Mouse (Mus musculus) neural tube, embryonic 13.5 days (tissue): ENCODE data around the gene Tbxa2r. TPM values are rescaled to one million over a fixed set of nuclear protein-coding genes. Genes with fewer than 3 reads are reported as not detected.

Experiments
- ATAC-seq: fragments of 200-750 bp; cut with Nextera tagmentation; 2 replicates; pipeline ENCODE4 v1.8.0; 2017; ENCODE audit warnings: low read depth, mild to moderate bottlenecking, moderate TSS enrichment, moderate library complexity
- H3K27ac ChIP-seq: fragments of 300-500 bp; sonication (generic); replicated peaks from 2 replicates; pipeline ENCODE4 v1.5.1; 2015; ENCODE audit warnings: moderate library complexity, mild to moderate bottlenecking, inconsistent platforms
- H3K27me3 ChIP-seq: fragments of 300-500 bp; sonication (generic); 2 replicates; pipeline ENCODE4 v1.6.1; 2015; ENCODE audit warnings: mild to moderate bottlenecking, inconsistent platforms
- H3K36me3 ChIP-seq: fragments of 300-500 bp; sonication (generic); 2 replicates; pipeline ENCODE4 v1.6.1; 2015; ENCODE audit warnings: mild to moderate bottlenecking, inconsistent platforms
- H3K4me1 ChIP-seq: fragments of 300-500 bp; sonication (generic); replicated peaks from 2 replicates; pipeline ENCODE4 v1.6.1; 2015; ENCODE audit warnings: inconsistent platforms
- H3K4me2 ChIP-seq: fragments of 300-500 bp; sonication (generic); 2 replicates; pipeline ENCODE4 v1.6.1; 2015; ENCODE audit warnings: inconsistent platforms, mild to moderate bottlenecking, moderate library complexity
- H3K4me3 ChIP-seq: fragments of 300-500 bp; sonication (generic); 2 replicates; pipeline ENCODE4 v1.5.1; 2015; ENCODE audit warnings: mild to moderate bottlenecking, inconsistent platforms
- H3K9ac ChIP-seq: fragments of 300-500 bp; sonication (generic); 2 replicates; pipeline ENCODE4 v1.6.1; 2015; ENCODE audit warnings: moderate library complexity, mild to moderate bottlenecking, inconsistent platforms
- H3K9me3 ChIP-seq: fragments of 300-500 bp; sonication (generic); 2 replicates; pipeline ENCODE4 v1.6.1; 2016; ENCODE audit warnings: inconsistent platforms
- WGBS: fragments of 180-500 bp; shearing (Covaris S2); methylation state at CpG from one replicate; pipeline ENCODE4 v1.1.7; 2015; 5-methylcytosine and 5-hydroxymethylcytosine counted together
- polyA plus RNA-seq: library from polyadenylated mRNA; unstranded; fragments of >200 nt; fragmentation: Nextera tagmentation; extraction: Ambion mirVana; gene quantifications from 2 replicates; pipeline ENCODE4 v1.2.1, GENCODE M21; 2015

Tbxa2r gene
- polyA plus RNA-seq, 1 experiment from 2014 or later, result 4.5 TPM

GRCm38 (mm10) chr10:81340551-81341332, 12.2 kb downstream of the Tbxa2r start:
- Histone ChIP-seq H3K9ac (no peak overlapping the region), H3K27ac (no peak overlapping the region), H3K4me1 (peaks cover 8% of the 10 kb centered on the region), H3K27me3 (peaks cover 81% of the 10 kb centered on the region), H3K4me2 (no peak overlapping the region), H3K9me3 (no peaks in the 10 kb centered on the region), H3K36me3 (no peaks in the 10 kb centered on the region), H3K4me3 (no peak overlapping the region)
- ATAC-seq, result no peak
- 34% methylated on average over 17 of the region's 17 CpGs for WGBS

DNA sequence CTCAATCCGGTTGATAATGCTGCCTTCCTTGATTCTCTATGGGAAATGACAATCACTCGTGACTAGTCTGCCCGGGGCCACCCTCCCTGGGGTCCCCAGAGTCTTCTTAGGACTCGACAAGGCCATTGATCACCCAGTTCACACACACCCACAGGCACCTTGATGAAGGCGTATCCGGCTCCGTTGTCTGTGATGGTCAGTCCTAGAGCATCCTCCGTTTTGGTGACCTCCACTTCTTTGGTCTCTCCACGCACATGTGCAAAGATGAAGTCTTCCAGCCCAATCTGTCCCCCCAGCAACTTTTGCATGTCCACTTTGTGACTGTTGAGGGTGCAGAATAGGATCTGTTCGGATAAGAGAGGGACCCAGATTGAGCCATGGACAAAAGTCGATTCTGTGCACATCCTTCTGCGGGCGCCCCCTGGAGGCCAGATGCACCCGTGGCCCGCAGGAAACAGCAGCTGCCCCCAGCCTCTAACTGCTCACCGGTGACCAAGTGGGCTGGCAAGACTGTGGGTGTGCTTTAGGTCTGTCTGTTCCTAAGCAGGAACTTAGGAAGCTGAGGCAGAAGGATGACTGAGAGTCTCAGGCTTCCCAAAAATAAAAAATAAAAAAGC, 12.9 kb downstream of the Tbxa2r start:
- H3K4me1 ChIP-seq, result peaks cover 10% of the 10 kb centered on the region
- no peaks in the 10 kb centered on the region for H3K9me3 ChIP-seq
- no peak overlapping the region for H3K4me2 ChIP-seq
- H3K36me3 ChIP-seq, result no peaks in the 10 kb centered on the region
- ATAC-seq, result no peak
- H3K27me3 ChIP-seq, result peaks cover 83% of the 10 kb centered on the region
- H3K9ac ChIP-seq, result no peak overlapping the region
- no peak overlapping the region for H3K4me3 ChIP-seq
- WGBS, result 36% methylated on average over 16 of the region's 16 CpGs
- no peak overlapping the region for H3K27ac ChIP-seq

GRCm38 (mm10) chr10:81342686-81343505, 14.4 kb downstream of the Tbxa2r start, which contains the start of gene Gipc3:
Gene Gipc3, minus strand, starts transcription at chr10:81343266.
- Histone ChIP-seq H3K27me3 (peaks cover 83% of the 10 kb centered on the region), H3K9me3 (no peaks in the 10 kb centered on the region), H3K4me1 (peaks cover 19% of the 10 kb centered on the region), H3K36me3 (no peaks in the 10 kb centered on the region), H3K4me3 (peak within 1 kb of the TSS; percentile 43), H3K9ac (peak within 1 kb of the TSS; percentile 65), H3K4me2 (peak within 1 kb of the TSS; percentile 68), H3K27ac (no peak within 1 kb of the TSS)
- WGBS, result 5% methylated on average over 66 of the region's 67 CpGs
- ATAC-seq, result no peak

DNA sequence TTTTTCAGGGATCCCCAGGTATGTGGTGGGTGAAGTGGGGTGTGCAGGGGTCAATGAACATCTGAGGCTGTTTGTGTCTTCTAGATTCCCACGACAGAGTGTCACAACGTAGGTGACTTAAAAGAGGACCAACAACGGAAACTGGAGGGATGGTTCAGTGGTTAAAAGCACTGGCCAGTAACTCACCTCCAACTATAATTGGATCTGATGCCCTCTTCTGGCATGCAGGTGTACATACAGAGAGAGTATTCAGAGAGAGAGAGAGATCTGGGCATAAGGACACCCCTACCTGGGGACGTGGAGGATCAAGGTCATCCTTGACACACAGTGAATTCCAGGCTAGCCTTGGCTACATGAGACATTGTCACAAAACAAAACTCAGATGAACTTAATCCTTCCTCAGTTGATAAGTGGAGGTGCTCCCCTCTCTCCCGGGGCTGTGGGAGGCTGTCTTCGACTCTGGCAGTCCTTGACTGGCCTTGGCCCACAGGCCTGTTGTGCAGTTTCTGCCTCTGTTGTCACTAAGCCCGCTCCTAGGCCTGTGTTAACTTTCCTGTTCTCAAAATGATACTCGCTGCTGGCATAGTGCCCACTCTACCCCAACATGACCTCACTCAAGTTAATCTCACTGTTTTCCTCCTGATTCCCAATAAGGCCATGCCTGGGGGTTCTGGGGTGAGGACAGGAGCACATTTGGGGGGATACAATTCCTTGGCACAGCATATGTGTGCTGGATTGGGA, 16.1 kb downstream of the Tbxa2r start:
- H3K9ac ChIP-seq, result no peak overlapping the region
- no peaks in the 10 kb centered on the region for H3K9me3 ChIP-seq
- H3K36me3 ChIP-seq, result no peaks in the 10 kb centered on the region
- no peak for ATAC-seq
- no peak overlapping the region for H3K27ac ChIP-seq
- H3K4me3 ChIP-seq, result no peak overlapping the region
- H3K4me1 ChIP-seq, result peaks cover 27% of the 10 kb centered on the region
- peaks cover 74% of the 10 kb centered on the region for H3K27me3 ChIP-seq
- H3K4me2 ChIP-seq, result no peak overlapping the region
- WGBS, result 58% methylated on average over 8 of the region's 8 CpGs

GRCm38 (mm10) chr10:81345162-81345534, 16.6 kb downstream of the Tbxa2r start:
- Histone ChIP-seq H3K9ac (no peak overlapping the region), H3K4me2 (no peak overlapping the region), H3K9me3 (no peaks in the 10 kb centered on the region), H3K4me1 (peaks cover 32% of the 10 kb centered on the region), H3K36me3 (no peaks in the 10 kb centered on the region), H3K4me3 (no peak overlapping the region), H3K27ac (no peak overlapping the region), H3K27me3 (peaks cover 70% of the 10 kb centered on the region)
- 90% methylated on average over 4 of the region's 4 CpGs for WGBS
- ATAC-seq, result no peak

GRCm38 (mm10) chr10:81346453-81347067, 18.0 kb downstream of the Tbxa2r start:
- 6% methylated on average over 55 of the region's 55 CpGs for WGBS
- Histone ChIP-seq H3K36me3 (no peaks in the 10 kb centered on the region), H3K4me1 (peaks cover 38% of the 10 kb centered on the region), H3K27me3 (peaks cover 56% of the 10 kb centered on the region), H3K9ac (peak overlapping the region; percentile 53; the same call in 1 of the 2 replicates), H3K9me3 (no peaks in the 10 kb centered on the region), H3K27ac (no peak overlapping the region; the same call in 1 of the 2 replicates), H3K4me2 (peak overlapping the region; percentile 53), H3K4me3 (peak overlapping the region; percentile 29)
- ATAC-seq, result no peak

DNA sequence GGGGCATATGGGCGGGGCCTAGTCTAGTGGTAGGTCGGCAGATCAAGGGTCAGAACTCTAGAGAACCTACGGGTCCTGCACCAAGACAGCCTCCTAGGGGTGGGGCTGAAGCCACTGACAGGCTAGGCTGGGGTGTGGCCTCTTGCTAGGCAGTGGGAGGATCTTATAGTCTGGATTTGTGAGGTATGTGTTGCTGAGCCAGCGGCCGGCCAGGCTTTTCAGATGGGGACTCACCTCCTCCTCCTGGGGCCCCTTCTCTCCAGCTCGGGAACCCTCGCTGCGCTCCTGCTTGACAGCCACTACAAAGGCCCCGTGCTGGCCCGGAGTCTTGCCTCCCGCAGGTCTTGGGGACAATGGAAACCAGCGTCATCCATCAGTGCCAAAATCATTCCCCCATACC, 20.6 kb downstream of the Tbxa2r start:
- H3K9ac ChIP-seq, result peak overlapping the region; percentile 80
- H3K4me3 ChIP-seq, result peak overlapping the region; percentile 66

GRCm38 (mm10) chr10:81349961-81350350, 21.4 kb downstream of the Tbxa2r start:
- peak; percentile 10; the same call in 1 of the 2 replicates for ATAC-seq
- H3K27ac ChIP-seq, result 0 out of 2 replicates have a peak overlapping the region, but pooled peaks have one; percentile 34

More for the DNA sequence above, 20.6 kb downstream of the Tbxa2r start:
- Histone ChIP-seq H3K4me1 (peaks cover 30% of the 10 kb centered on the region), H3K36me3 (no peaks in the 10 kb centered on the region), H3K4me2 (peak overlapping the region; percentile 85), H3K27me3 (peaks cover 31% of the 10 kb centered on the region), H3K27ac (no peak overlapping the region), H3K9me3 (no peaks in the 10 kb centered on the region)
- WGBS, result 4% methylated on average over 12 of the region's 12 CpGs
- ATAC-seq, result no peak

GRCm38 (mm10) chr10:81350351-81351063, 22.0 kb downstream of the Tbxa2r start, which contains the start of gene Hmg20b:
Gene Hmg20b, minus strand, starts transcription at chr10:81350480.
- no peaks in the 10 kb centered on the region for H3K9me3 ChIP-seq
- H3K27me3 ChIP-seq, result peaks cover 18% of the 10 kb centered on the region
- H3K4me2 ChIP-seq, result peak within 1 kb of the TSS; percentile 85
- H3K4me1 ChIP-seq, result peaks cover 30% of the 10 kb centered on the region
- H3K27ac ChIP-seq, result peak within 1 kb of the TSS; percentile 67; the same call in 1 of the 2 replicates
- peak; percentile 96 for ATAC-seq
- WGBS, result under 1% methylated on average over 54 of the region's 54 CpGs
- H3K9ac ChIP-seq, result peak within 1 kb of the TSS; percentile 80
- H3K4me3 ChIP-seq, result peak within 1 kb of the TSS; percentile 66
- no peaks in the 10 kb centered on the region for H3K36me3 ChIP-seq

More at GRCm38 (mm10) chr10:81349961-81350350, 21.4 kb downstream of the Tbxa2r start:
- Histone ChIP-seq H3K4me3 (peak overlapping the region; percentile 66), H3K4me2 (peak overlapping the region; percentile 85), H3K4me1 (peaks cover 30% of the 10 kb centered on the region), H3K9me3 (no peaks in the 10 kb centered on the region), H3K9ac (peak overlapping the region; percentile 80), H3K36me3 (no peaks in the 10 kb centered on the region), H3K27me3 (peaks cover 23% of the 10 kb centered on the region)
- WGBS, result 0% methylated on average over 29 of the region's 29 CpGs

- no peak for ATAC-seq
- H3K27ac ChIP-seq, result no peak overlapping the region
- no peaks in the 10 kb centered on the region for H3K9me3 ChIP-seq
- WGBS, result 27% methylated on average over 9 of the region's 9 CpGs
- H3K4me1 ChIP-seq, result peaks cover 33% of the 10 kb centered on the region
- H3K4me2 ChIP-seq, result no peak overlapping the region
- H3K4me3 ChIP-seq, result no peak overlapping the region
- H3K9ac ChIP-seq, result no peak overlapping the region
- H3K36me3 ChIP-seq, result no peaks in the 10 kb centered on the region
- H3K27me3 ChIP-seq, result peaks cover 13% of the 10 kb centered on the region
These were observed 23.3 kb downstream of the Tbxa2r start for GRCm38 (mm10) chr10:81351678-81352291.
